Mouse (Mus musculus) forebrain, postnatal 0 days (tissue): ENCODE measurements around the gene 1500009L16Rik. TPM values are rescaled to one million over a fixed set of nuclear protein-coding genes. Genes with fewer than 3 reads are reported as not detected.

Experiments used
- ATAC-seq: fragments of 200-750 bp; cut with Nextera tagmentation; 2 replicates; pipeline ENCODE4 v1.8.0; 2017; ENCODE audit warnings: mild to moderate bottlenecking, moderate library complexity
- DNase-seq: peaks from one replicate; pipeline ENCODE4 v3.0.0-alpha.2; 2015
- H3K27ac ChIP-seq: fragments of 300-500 bp; sonication (generic); 2 replicates; pipeline ENCODE4 v1.5.1; 2014; ENCODE audit warnings: low read depth, mild to moderate bottlenecking, antibody characterized with exemption, low read length, moderate library complexity, mixed read lengths
- H3K27me3 ChIP-seq: fragments of 300-500 bp; sonication (generic); 2 replicates; pipeline ENCODE4 v1.6.1; 2014; ENCODE audit warnings: mild to moderate bottlenecking, low read length, mixed read lengths; ENCODE audit not compliant: insufficient read depth
- H3K36me3 ChIP-seq: fragments of 300-500 bp; sonication (generic); 2 replicates; pipeline ENCODE4 v1.6.1; 2014; ENCODE audit warnings: mild to moderate bottlenecking, moderate library complexity; ENCODE audit not compliant: insufficient read depth
- H3K4me1 ChIP-seq: fragments of 300-500 bp; sonication (generic); 2 replicates; pipeline ENCODE4 v1.6.1; 2014; ENCODE audit warnings: antibody characterized with exemption; ENCODE audit not compliant: insufficient read depth
- H3K4me2 ChIP-seq: fragments of 300-500 bp; sonication (generic); 2 replicates; pipeline ENCODE4 v1.6.1; 2014; ENCODE audit warnings: low read depth, mild to moderate bottlenecking, moderate library complexity
- H3K4me3 ChIP-seq: fragments of 300-500 bp; sonication (generic); 2 replicates; pipeline ENCODE4 v1.5.1; 2014; ENCODE audit warnings: low read depth, low read length, mixed read lengths
- H3K9ac ChIP-seq: fragments of 300-500 bp; sonication (generic); 2 replicates; pipeline ENCODE4 v1.6.1; 2014; ENCODE audit warnings: mild to moderate bottlenecking
- H3K9me3 ChIP-seq: fragments of 300-500 bp; sonication (generic); 2 replicates; pipeline ENCODE4 v1.6.1; 2016; ENCODE audit warnings: low read length
- CTCF ChIP-seq: sonication (generic); IDR thresholded peaks from 2 replicates; pipeline ENCODE4 v1.5.1; 2016; ENCODE audit warnings: antibody characterized with exemption, control low read depth, low read depth
- WGBS: fragments of 180-500 bp; shearing (Covaris S2); extraction: QIAGEN DNeasy Blood & Tissue Kit; methylation state at CpG from one replicate; pipeline ENCODE4 v1.1.7; 2014; 5-methylcytosine and 5-hydroxymethylcytosine counted together
- polyA plus RNA-seq: library from polyadenylated mRNA; unstranded; fragments of >200 nt; fragmentation: Nextera tagmentation; extraction: Ambion mirVana; gene quantifications from 2 replicates; pipeline ENCODE4 v1.2.1, GENCODE M21; 2015
- total RNA-seq: library from RNA; depleted of rRNA; stranded (reverse); fragments of >200 nt; gene quantifications from 2 replicates; pipeline ENCODE4 v1.2.3, GENCODE M21; 2014; rRNA removed

1500009L16Rik gene
- total RNA-seq: 44.4 and 47.1 TPM in 2 replicates
- 96.9 and 98.6 TPM in 2 replicates for polyA plus RNA-seq

DNA sequence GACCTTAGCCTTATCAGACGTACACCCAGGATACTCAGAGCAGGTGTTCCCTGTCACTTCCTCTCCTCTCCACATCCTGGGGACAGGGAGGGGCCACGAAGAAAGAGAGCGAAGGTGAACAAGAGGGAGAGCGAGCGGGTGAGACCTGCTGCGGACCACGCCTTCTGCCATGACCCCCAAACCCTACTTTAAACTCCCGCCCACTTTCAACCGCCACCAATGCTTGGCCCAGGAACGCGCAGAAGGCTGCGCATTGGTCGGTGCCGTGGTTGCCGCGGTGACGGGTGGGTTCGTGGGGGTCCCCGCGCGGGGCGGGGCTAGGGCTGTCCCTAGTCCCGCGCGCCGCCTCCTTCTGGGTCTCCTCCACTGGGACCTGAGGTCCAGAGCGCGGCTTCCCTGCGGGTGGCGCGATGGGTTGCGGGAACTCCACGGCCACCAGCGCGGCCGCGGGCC lies at the start of gene 1500009L16Rik:
TSS of gene 1500009L16Rik (plus strand) at position 287 of the 453 bp plus-strand sequence.
- no peaks in the 10 kb centered on the region for H3K36me3 ChIP-seq
- H3K4me2 ChIP-seq: peak within 1 kb of the TSS; percentile 81
- H3K4me3 ChIP-seq: peak within 1 kb of the TSS; percentile 64
- peaks cover 3% of the 10 kb centered on the region; the same call in 1 of the 2 replicates for H3K4me1 ChIP-seq
- ATAC-seq: peak; percentile 100
- peak; percentile 89 for DNase-seq
- no peaks in the 10 kb centered on the region for H3K27me3 ChIP-seq
- no peak for TF ChIP-seq CTCF
- 3% methylated on average over 35 of the region's 37 CpGs for WGBS
- no peak within 1 kb of the TSS for H3K27ac ChIP-seq
- H3K9me3 ChIP-seq: no peaks in the 10 kb centered on the region
- peak within 1 kb of the TSS; percentile 63 for H3K9ac ChIP-seq

DNA sequence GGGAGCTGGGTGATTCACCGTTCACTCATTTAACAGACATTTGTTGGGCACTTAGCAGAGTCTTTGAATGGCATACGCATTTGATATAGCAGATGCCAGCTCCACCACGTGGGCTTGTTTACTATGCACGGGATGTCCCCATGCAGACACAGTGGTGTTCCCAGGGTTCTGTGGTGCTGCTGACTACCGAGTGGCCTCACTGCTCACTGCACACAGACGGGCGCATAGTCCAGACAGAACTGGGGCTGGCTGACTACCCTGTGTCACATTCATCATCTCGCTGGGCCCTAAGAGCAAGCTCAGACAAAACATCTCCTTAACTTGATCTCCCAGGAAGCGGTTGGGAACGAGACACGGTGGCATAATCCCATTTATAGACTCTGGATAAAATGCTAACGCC lies 41.3 kb upstream of the 1500009L16Rik start:
- Histone ChIP-seq H3K27ac (no peak overlapping the region), H3K4me2 (no peak overlapping the region), H3K36me3 (no peaks in the 10 kb centered on the region), H3K4me1 (no peaks in the 10 kb centered on the region), H3K9me3 (no peaks in the 10 kb centered on the region), H3K4me3 (no peak overlapping the region), H3K9ac (no peak overlapping the region), H3K27me3 (no peaks in the 10 kb centered on the region)
- DNase-seq (no peak), ATAC-seq (peak; percentile 53)
- 75% methylated on average over 12 of the region's 12 CpGs for WGBS
- TF ChIP-seq CTCF: no peak

DNA sequence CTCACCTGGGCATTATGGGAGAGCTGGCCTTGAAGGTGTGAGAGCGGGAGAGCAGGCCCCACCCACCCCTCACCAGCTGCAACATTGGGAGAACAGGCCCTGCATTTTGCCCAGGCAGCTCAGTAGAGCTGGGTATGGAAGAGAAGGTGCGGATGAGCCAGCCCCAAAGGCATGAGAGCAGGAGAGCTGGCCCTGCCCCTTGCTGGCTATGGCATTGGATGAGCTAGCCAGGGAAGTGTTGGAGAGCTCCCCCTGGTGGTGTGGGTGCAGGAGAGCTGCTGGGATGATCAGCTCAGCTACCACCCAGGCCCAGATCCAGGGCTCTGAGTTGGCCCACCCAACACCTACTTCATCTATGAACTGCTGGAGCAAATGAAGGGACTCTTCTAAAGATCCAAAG lies 34.5 kb upstream of the 1500009L16Rik start:
- no peak for TF ChIP-seq CTCF
- WGBS: 94% methylated on average over 2 of the region's 2 CpGs
- no peak for DNase-seq

DNA sequence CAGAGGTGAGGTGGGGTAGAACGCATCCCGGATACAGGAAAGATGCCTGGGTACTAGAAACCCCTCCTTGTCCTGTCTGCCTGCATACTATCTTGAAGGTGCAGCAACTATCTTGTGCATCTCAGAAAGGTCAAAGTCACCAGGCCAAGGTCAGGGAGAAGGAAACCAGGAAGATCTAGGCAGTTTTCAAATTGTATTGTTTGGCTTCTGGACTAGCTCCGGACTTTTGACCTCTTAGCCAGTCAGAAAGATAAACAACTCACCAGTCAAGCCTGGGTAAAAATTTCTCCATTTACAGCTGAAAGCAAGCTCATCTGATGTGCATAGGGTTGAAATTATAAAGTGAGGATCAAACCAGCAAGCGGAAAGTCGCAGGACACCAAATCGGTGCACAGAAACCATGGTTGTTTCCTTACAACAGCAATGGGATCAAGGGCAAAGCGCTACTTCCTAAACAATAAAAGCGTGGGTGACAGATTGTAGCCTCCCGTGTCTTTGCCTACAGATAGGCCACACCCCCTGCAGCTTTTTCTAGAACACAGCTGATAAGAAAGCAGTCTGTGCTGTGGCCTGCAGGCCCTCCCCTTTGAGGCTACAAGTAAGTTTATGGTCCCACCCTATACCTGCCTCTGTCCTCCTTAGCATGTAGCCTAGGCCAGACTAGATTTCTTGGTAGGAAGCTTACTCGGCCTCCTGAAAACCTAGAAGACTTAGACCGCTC lies 30.3 kb upstream of the 1500009L16Rik start:
- H3K27ac ChIP-seq: no peak overlapping the region
- ATAC-seq: no peak
- H3K4me3 ChIP-seq: no peak overlapping the region
- no peaks in the 10 kb centered on the region for H3K9me3 ChIP-seq
- H3K36me3 ChIP-seq: no peaks in the 10 kb centered on the region
- no peak for TF ChIP-seq CTCF
- H3K4me2 ChIP-seq: no peak overlapping the region
- H3K9ac ChIP-seq: no peak overlapping the region
- H3K4me1 ChIP-seq: no peaks in the 10 kb centered on the region
- DNase-seq: no peak
- 87% methylated on average over 11 of the region's 11 CpGs for WGBS
- H3K27me3 ChIP-seq: no peaks in the 10 kb centered on the region

More for the DNA sequence above, 34.5 kb upstream of the 1500009L16Rik start:
- Histone ChIP-seq H3K9ac (no peak overlapping the region), H3K9me3 (no peaks in the 10 kb centered on the region), H3K4me3 (no peak overlapping the region), H3K4me2 (no peak overlapping the region), H3K27ac (no peak overlapping the region), H3K36me3 (no peaks in the 10 kb centered on the region), H3K4me1 (no peaks in the 10 kb centered on the region), H3K27me3 (no peaks in the 10 kb centered on the region)
- ATAC-seq: no peak

DNA sequence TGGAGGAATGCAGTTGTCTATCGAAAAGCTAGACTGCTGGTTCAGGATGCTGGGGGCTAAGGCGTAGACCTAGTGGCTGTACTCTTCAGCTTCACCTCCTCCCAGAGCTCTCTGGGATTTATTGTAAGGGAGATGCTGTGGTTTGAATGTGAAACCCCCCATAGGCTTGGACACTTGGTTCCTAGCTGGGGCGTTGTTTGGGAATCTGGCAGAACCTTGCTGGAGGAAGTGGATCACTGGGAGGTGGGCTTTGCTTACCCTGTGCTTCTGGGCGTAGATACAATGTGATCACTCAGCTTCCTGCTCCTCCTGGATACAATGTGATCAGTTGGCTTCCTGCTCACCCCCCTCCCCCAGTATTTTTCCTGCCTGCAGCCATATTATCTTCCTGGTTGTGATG lies 26.4 kb upstream of the 1500009L16Rik start:
- no peak for DNase-seq
- no peak for ATAC-seq
- Histone ChIP-seq H3K36me3 (no peaks in the 10 kb centered on the region), H3K9ac (no peak overlapping the region), H3K9me3 (no peaks in the 10 kb centered on the region), H3K4me1 (no peaks in the 10 kb centered on the region), H3K27ac (no peak overlapping the region), H3K4me2 (no peak overlapping the region), H3K4me3 (no peak overlapping the region), H3K27me3 (no peaks in the 10 kb centered on the region)
- WGBS: 83% methylated on average over 4 of the region's 4 CpGs
- no peak for TF ChIP-seq CTCF

DNA sequence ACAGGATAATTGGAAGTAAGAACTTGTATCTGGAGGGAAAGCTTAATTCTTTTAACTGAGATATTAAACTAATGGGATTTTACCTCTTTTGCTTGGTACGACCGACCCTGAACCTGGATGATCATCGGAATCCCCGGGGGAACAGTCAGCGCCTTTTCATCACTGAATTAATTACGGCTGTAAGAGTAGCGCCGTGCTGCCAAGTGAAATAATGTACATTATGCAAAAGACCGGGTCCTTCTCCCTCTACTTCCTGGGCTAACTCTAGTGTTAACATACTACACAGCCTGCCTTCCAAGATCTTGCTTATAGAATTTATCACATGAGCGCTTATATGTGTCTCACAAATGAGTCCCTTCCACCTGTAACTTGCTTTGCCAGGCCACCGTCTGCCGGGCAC lies 16.0 kb upstream of the 1500009L16Rik start:
- no peak overlapping the region for H3K27ac ChIP-seq
- H3K9ac ChIP-seq: no peak overlapping the region
- ATAC-seq: no peak
- no peak for TF ChIP-seq CTCF
- no peak overlapping the region for H3K4me3 ChIP-seq
- H3K27me3 ChIP-seq: no peaks in the 10 kb centered on the region
- H3K4me2 ChIP-seq: no peak overlapping the region
- H3K9me3 ChIP-seq: no peaks in the 10 kb centered on the region
- no peak for DNase-seq
- 69% methylated on average over 12 of the region's 12 CpGs for WGBS
- no peaks in the 10 kb centered on the region for H3K36me3 ChIP-seq
- no peaks in the 10 kb centered on the region for H3K4me1 ChIP-seq

DNA sequence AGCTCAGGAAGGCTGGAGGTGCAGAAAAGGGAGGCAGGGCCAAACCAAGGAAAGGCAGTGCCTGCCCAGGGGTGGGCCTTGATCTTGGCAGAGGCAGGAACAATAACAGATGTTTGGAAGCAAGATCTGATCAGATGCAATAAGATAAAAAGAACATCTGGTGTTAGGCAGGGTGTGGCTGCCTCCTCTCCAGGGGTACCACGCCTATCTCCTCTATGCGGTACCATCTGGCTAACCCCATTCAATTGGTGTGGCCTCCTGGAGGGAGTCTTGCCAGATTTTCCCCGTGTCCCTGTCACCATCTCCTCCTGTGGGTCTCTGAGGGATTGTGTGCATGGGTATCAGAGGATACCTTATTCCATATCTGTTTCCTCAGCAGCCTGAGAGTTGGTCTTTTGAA lies 12.7 kb upstream of the 1500009L16Rik start:
- Histone ChIP-seq H3K9me3 (no peaks in the 10 kb centered on the region), H3K27me3 (no peaks in the 10 kb centered on the region), H3K36me3 (no peaks in the 10 kb centered on the region), H3K4me3 (no peak overlapping the region), H3K4me2 (no peak overlapping the region), H3K4me1 (no peaks in the 10 kb centered on the region), H3K27ac (no peak overlapping the region), H3K9ac (no peak overlapping the region)
- no peak for TF ChIP-seq CTCF
- ATAC-seq (no peak), DNase-seq (no peak)
- WGBS: 68% methylated on average over 3 of the region's 3 CpGs
